Mouse (Mus musculus) heart, embryonic 16.5 days (tissue): ENCODE measurements around the gene Pde6h. TPM values are rescaled to one million over a fixed set of nuclear protein-coding genes. Genes with fewer than 3 reads are reported as not detected.
A peak's percentile ranks its signal among the peaks of the same experiment; 100 is the strongest.

Source experiments
- ATAC-seq: fragments of 200-750 bp; cut with Nextera tagmentation; replicated peaks from 2 replicates; pipeline ENCODE4 v1.8.0; 2017; ENCODE audit warnings: moderate number of reproducible peaks; ENCODE audit not compliant: insufficient read depth, low FRiP score; ENCODE audit errors: extremely low read depth
- H3K27ac ChIP-seq: fragments of 300-500 bp; sonication (generic); 2 replicates; pipeline ENCODE4 v1.5.1; 2014; ENCODE audit warnings: mild to moderate bottlenecking, low read length, control low read depth, moderate library complexity
- H3K27me3 ChIP-seq: fragments of 300-500 bp; sonication (generic); 2 replicates; pipeline ENCODE4 v1.6.1; 2014; ENCODE audit warnings: low read length, mixed read lengths; ENCODE audit not compliant: control insufficient read depth, insufficient read depth
- H3K36me3 ChIP-seq: fragments of 300-500 bp; sonication (generic); 2 replicates; pipeline ENCODE4 v1.6.1; 2014; ENCODE audit not compliant: control insufficient read depth, insufficient read depth
- H3K4me1 ChIP-seq: fragments of 300-500 bp; sonication (generic); 2 replicates; pipeline ENCODE4 v1.6.1; 2014; ENCODE audit warnings: low read length, mixed read lengths; ENCODE audit not compliant: control insufficient read depth, insufficient read depth
- H3K4me2 ChIP-seq: fragments of 300-500 bp; sonication (generic); 2 replicates; pipeline ENCODE4 v1.6.1; 2014; ENCODE audit warnings: low read depth, mild to moderate bottlenecking, control low read depth, low read length
- H3K4me3 ChIP-seq: fragments of 300-500 bp; sonication (generic); 2 replicates; pipeline ENCODE4 v1.5.1; 2014; ENCODE audit warnings: mild to moderate bottlenecking, control low read depth, low read length
- H3K9ac ChIP-seq: fragments of 300-500 bp; sonication (generic); 2 replicates; pipeline ENCODE4 v1.6.1; 2014; ENCODE audit warnings: low read length, control low read depth
- H3K9me3 ChIP-seq: fragments of 300-500 bp; sonication (generic); replicated peaks from 2 replicates; pipeline ENCODE4 v1.6.1; 2016; ENCODE audit warnings: low read length; ENCODE audit not compliant: control insufficient read depth
- WGBS: fragments of 180-500 bp; shearing (Covaris S2); extraction: QIAGEN DNeasy Blood & Tissue Kit; methylation state at CpG from one replicate; pipeline ENCODE4 v1.1.7; 2014; 5-methylcytosine and 5-hydroxymethylcytosine counted together
- polyA plus RNA-seq: library from polyadenylated mRNA; unstranded; fragments of >200 nt; fragmentation: Nextera tagmentation; extraction: Ambion mirVana; gene quantifications from 2 replicates; pipeline ENCODE4 v1.2.1, GENCODE M21; 2015

Gene Pde6h
- polyA plus RNA-seq, 1 experiment from 2014 or later: 0.38 TPM

DNA sequence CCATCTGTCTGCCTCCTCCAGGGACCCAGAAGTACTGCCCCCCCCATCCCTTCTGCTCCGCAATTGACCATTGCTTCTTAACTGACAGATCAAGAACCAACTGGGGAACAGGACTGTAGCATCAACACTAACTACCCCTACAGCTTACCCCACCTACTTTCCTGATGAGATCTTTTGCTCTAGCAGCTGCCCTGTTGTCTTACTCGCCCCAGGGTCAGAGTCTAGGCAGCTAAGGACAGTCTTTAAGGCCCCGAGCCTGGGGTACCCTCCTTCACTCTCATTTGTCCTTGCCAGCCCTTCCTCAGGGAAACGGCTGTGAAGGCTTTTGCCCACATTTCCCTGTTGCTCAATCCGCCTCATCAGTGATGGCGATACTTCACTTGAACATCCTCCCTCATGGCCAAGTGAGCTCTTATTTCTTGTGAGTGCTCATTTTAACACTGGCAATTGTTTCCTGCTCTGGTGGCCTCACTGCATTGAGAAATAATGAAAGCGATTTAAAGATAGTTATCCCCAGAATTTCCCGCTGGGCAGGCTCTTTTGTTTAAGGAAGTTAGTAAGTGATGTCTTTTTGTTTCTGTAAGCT, 19.7 kb upstream of the Pde6h start:
- no peak overlapping the region for H3K4me3 ChIP-seq
- peaks cover 7% of the 10 kb centered on the region; the same call in 1 of the 2 replicates for H3K4me1 ChIP-seq
- H3K36me3 ChIP-seq: no peaks in the 10 kb centered on the region
- 62% methylated on average over 8 of the region's 8 CpGs for WGBS
- no peaks in the 10 kb centered on the region for H3K27me3 ChIP-seq
- H3K4me2 ChIP-seq: no peak overlapping the region
- ATAC-seq: no peak
- H3K9ac ChIP-seq: no peak overlapping the region
- no peak overlapping the region for H3K27ac ChIP-seq
- H3K9me3 ChIP-seq: peaks cover 2% of the 10 kb centered on the region; the same call in 1 of the 2 replicates

DNA sequence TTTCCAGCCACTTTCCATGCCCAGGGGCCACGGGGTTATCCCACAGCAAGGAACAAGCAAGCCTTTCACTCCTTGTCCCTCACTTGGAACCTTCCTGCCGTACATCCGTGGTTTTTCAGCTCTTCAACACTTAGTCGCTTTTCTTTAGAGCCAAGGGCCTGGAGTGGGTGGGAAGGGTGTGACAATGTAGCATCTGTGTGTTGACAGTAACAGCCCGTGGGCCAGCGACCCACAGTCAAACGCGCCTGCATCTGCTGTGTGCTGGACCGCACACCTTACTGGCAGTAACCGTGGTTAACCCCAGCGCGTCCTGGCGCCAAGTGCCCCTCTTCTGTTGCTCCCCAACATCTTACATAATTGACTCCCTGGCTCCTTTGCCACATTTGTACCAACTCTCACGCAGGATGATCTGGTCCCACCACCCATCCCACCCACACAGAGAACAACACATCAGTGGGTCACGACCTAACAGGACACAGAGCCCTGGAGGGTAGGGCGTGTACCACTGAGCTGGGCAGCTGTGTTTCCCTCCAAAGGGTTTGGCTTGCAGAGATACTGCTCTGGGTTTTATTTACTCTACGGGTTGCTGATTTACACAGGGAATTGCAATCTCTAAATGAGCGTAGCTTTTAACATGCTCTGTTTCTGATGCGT, 17.2 kb upstream of the Pde6h start:
- Histone ChIP-seq H3K9ac (no peak overlapping the region), H3K4me2 (no peak overlapping the region), H3K4me3 (no peak overlapping the region), H3K27ac (no peak overlapping the region), H3K9me3 (no peaks in the 10 kb centered on the region), H3K36me3 (no peaks in the 10 kb centered on the region), H3K4me1 (peaks cover 12% of the 10 kb centered on the region), H3K27me3 (no peaks in the 10 kb centered on the region)
- 69% methylated on average over 19 of the region's 19 CpGs for WGBS
- no peak for ATAC-seq

DNA sequence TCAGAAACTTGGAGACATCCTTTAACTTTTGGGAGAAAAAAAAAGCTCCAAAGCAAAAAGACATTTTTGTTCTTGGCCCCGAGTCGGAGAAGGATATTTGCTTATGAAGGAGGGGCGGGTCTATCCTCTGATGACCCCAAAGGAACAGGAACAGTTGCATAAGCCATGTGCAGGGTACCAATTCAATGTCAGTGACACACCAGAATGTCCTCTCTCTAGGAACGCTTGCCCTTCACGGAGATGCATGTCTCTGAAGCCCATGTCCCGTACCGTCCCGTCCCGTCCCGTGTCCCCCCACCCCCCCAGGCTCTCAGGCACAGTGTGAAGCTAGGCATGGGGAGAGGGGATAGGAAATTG, 16.7 kb upstream of the Pde6h start:
- no peak for ATAC-seq
- no peak overlapping the region for H3K9ac ChIP-seq
- no peaks in the 10 kb centered on the region for H3K9me3 ChIP-seq
- H3K4me1 ChIP-seq: peaks cover 12% of the 10 kb centered on the region
- WGBS: 71% methylated on average over 10 of the region's 10 CpGs
- H3K36me3 ChIP-seq: no peaks in the 10 kb centered on the region
- no peak overlapping the region for H3K4me3 ChIP-seq
- no peaks in the 10 kb centered on the region for H3K27me3 ChIP-seq
- H3K4me2 ChIP-seq: no peak overlapping the region
- H3K27ac ChIP-seq: no peak overlapping the region

- Histone ChIP-seq H3K36me3 (no peaks in the 10 kb centered on the region), H3K9ac (no peak overlapping the region), H3K4me1 (peaks cover 11% of the 10 kb centered on the region), H3K27me3 (no peaks in the 10 kb centered on the region), H3K27ac (no peak overlapping the region), H3K4me2 (no peak overlapping the region), H3K9me3 (0 out of 2 replicates have a peak, but pooled peaks cover 3% of the 10 kb centered on the region), H3K4me3 (no peak overlapping the region)
- 50% methylated on average over 9 of the region's 9 CpGs for WGBS
- 0 out of 2 replicates have a peak, but pooled peaks have one; percentile 23 for ATAC-seq
Measured at GRCm38 (mm10) chr6:136910247-136910890, 13.3 kb upstream of the Pde6h start.

GRCm38 (mm10) chr6:136912751-136913265, 10.8 kb upstream of the Pde6h start:
- H3K27ac ChIP-seq: no peak overlapping the region
- no peaks in the 10 kb centered on the region for H3K27me3 ChIP-seq
- no peak overlapping the region for H3K4me2 ChIP-seq
- H3K9me3 ChIP-seq: 0 out of 2 replicates have a peak, but pooled peaks cover 3% of the 10 kb centered on the region
- ATAC-seq: no peak
- H3K4me3 ChIP-seq: no peak overlapping the region
- H3K9ac ChIP-seq: no peak overlapping the region
- WGBS: 78% methylated on average over 1 of the region's 2 CpGs
- H3K36me3 ChIP-seq: no peaks in the 10 kb centered on the region
- peaks cover 11% of the 10 kb centered on the region for H3K4me1 ChIP-seq

- Histone ChIP-seq H3K4me2 (peak overlapping the region; percentile 50), H3K9me3 (0 out of 2 replicates have a peak, but pooled peaks cover 3% of the 10 kb centered on the region), H3K27ac (peak overlapping the region; percentile 37; the same call in 1 of the 2 replicates), H3K9ac (peak overlapping the region; percentile 39; the same call in 1 of the 2 replicates), H3K4me1 (peaks cover 11% of the 10 kb centered on the region), H3K36me3 (no peaks in the 10 kb centered on the region), H3K27me3 (no peaks in the 10 kb centered on the region), H3K4me3 (peak overlapping the region; percentile 17; the same call in 1 of the 2 replicates)
- ATAC-seq: no peak
- 22% methylated on average over 18 of the region's 18 CpGs for WGBS
Measured at GRCm38 (mm10) chr6:136913384-136914126, 10.1 kb upstream of the Pde6h start.

- Histone ChIP-seq H3K36me3 (no peaks in the 10 kb centered on the region), H3K4me1 (peaks cover 11% of the 10 kb centered on the region), H3K4me2 (no peak overlapping the region), H3K27me3 (no peaks in the 10 kb centered on the region), H3K9ac (no peak overlapping the region), H3K4me3 (no peak overlapping the region), H3K9me3 (0 out of 2 replicates have a peak, but pooled peaks cover 3% of the 10 kb centered on the region), H3K27ac (peak overlapping the region; percentile 37; the same call in 1 of the 2 replicates)
- ATAC-seq: no peak
- 94% methylated on average over 6 of the region's 6 CpGs for WGBS
Measured at GRCm38 (mm10) chr6:136914234-136914633, 9.4 kb upstream of the Pde6h start.

GRCm38 (mm10) chr6:136915721-136916395, 7.8 kb upstream of the Pde6h start:
- WGBS: 72% methylated on average over 8 of the region's 8 CpGs
- Histone ChIP-seq H3K9ac (no peak overlapping the region), H3K4me1 (peaks cover 2% of the 10 kb centered on the region; the same call in 1 of the 2 replicates), H3K9me3 (0 out of 2 replicates have a peak, but pooled peaks cover 3% of the 10 kb centered on the region), H3K36me3 (no peaks in the 10 kb centered on the region), H3K4me2 (no peak overlapping the region), H3K4me3 (no peak overlapping the region), H3K27me3 (no peaks in the 10 kb centered on the region), H3K27ac (no peak overlapping the region; the same call in 1 of the 2 replicates)
- ATAC-seq: no peak
